Mouse (Mus musculus) kidney, adult 9 months (tissue): ENCODE measurements around the gene Kcnk13.

Experiments
- DNase-seq: peaks from one replicate; pipeline ENCODE4 v3.0.0; 2022

Kcnk13 gene

GRCm38 (mm10) chr12:99964301-99965202 lies at the start of gene Kcnk13:
Gene Kcnk13, plus strand, starts transcription at chr12:99964499.
- peak; percentile 79 for DNase-seq

GRCm38 (mm10) chr12:99917800-99918427 lies 46.4 kb upstream of the Kcnk13 start:
- no peak for DNase-seq

GRCm38 (mm10) chr12:99919636-99920035 lies 44.7 kb upstream of the Kcnk13 start:
- DNase-seq, result peak; percentile 67

GRCm38 (mm10) chr12:99921045-99921444 lies 43.3 kb upstream of the Kcnk13 start:
- peak; percentile 33 for DNase-seq

- no peak for DNase-seq
These were observed 41.1 kb upstream of the Kcnk13 start for GRCm38 (mm10) chr12:99923131-99923606.

- DNase-seq, result no peak
These were observed 40.6 kb upstream of the Kcnk13 start for GRCm38 (mm10) chr12:99923703-99924102.

GRCm38 (mm10) chr12:99928311-99928710 lies 36.0 kb upstream of the Kcnk13 start:
- DNase-seq, result no peak

GRCm38 (mm10) chr12:99929160-99929559 lies 35.1 kb upstream of the Kcnk13 start:
- DNase-seq, result no peak

GRCm38 (mm10) chr12:99932245-99932644 lies 32.1 kb upstream of the Kcnk13 start:
- DNase-seq, result no peak

- no peak for DNase-seq
These were observed 30.7 kb upstream of the Kcnk13 start for GRCm38 (mm10) chr12:99933630-99934029.

- no peak for DNase-seq
These were observed 28.9 kb upstream of the Kcnk13 start for GRCm38 (mm10) chr12:99935403-99935802.

- DNase-seq, result peak; percentile 16
These were observed 25.8 kb upstream of the Kcnk13 start for GRCm38 (mm10) chr12:99938476-99938875.

- DNase-seq, result no peak
These were observed 25.1 kb upstream of the Kcnk13 start for GRCm38 (mm10) chr12:99939179-99939578.

GRCm38 (mm10) chr12:99940704-99941103 lies 23.6 kb upstream of the Kcnk13 start:
- DNase-seq, result peak; percentile 80

GRCm38 (mm10) chr12:99942441-99942840 lies 21.9 kb upstream of the Kcnk13 start:
- no peak for DNase-seq

- peak; percentile 49 for DNase-seq
These were observed 11.4 kb upstream of the Kcnk13 start for GRCm38 (mm10) chr12:99952928-99953327.

GRCm38 (mm10) chr12:99956411-99956810 lies 7.9 kb upstream of the Kcnk13 start:
- no peak for DNase-seq

GRCm38 (mm10) chr12:99958068-99959060 lies 5.9 kb upstream of the Kcnk13 start:
- peak; percentile 39 for DNase-seq

GRCm38 (mm10) chr12:99959291-99959690 lies 5.0 kb upstream of the Kcnk13 start:
- no peak for DNase-seq

- DNase-seq, result peak; percentile 19
These were observed 4.4 kb upstream of the Kcnk13 start for GRCm38 (mm10) chr12:99959930-99960329.

- DNase-seq, result no peak
These were observed 3.6 kb upstream of the Kcnk13 start for GRCm38 (mm10) chr12:99960675-99961074.
